Mouse (Mus musculus) E14TG2a.4 (cell line): ENCODE results near the gene Itgb5.
A peak's percentile ranks its signal among the peaks of the same experiment; 100 is the strongest.

Experiments used
- H3K27me3 ChIP-seq: 2 replicates; pipeline ENCODE4 v1.6.1; 2014; ENCODE audit warnings: low read length, control low read depth; ENCODE audit not compliant: insufficient read depth
- H3K36me3 ChIP-seq: 2 replicates; pipeline ENCODE4 v1.6.1; 2014; ENCODE audit warnings: low read length, control low read depth; ENCODE audit not compliant: insufficient read depth
- H3K4me1 ChIP-seq: replicated peaks from 2 replicates; pipeline ENCODE4 v1.6.1; 2014; ENCODE audit warnings: low read depth, low read length, control low read depth
- H3K4me3 ChIP-seq: replicated peaks from 2 replicates; pipeline ENCODE4 v1.5.1; 2014; ENCODE audit warnings: mild to moderate bottlenecking, low read length
- H3K9me3 ChIP-seq: 2 replicates; pipeline ENCODE4 v1.6.1; 2014; ENCODE audit warnings: low read length, control low read depth
- CTCF ChIP-seq: conservative IDR thresholded peaks from 2 replicates; pipeline ENCODE4 v1.5.1; 2014; ENCODE audit warnings: low read length
- NANOG ChIP-seq: IDR thresholded peaks from 2 replicates; pipeline ENCODE4 v1.6.1; 2014; ENCODE audit warnings: borderline replicate concordance, low read length, mixed read lengths
- POU5F1 ChIP-seq: IDR thresholded peaks from 2 replicates; pipeline ENCODE4 v1.6.1; 2014; ENCODE audit warnings: low read length, borderline replicate concordance

Itgb5 gene

DNA sequence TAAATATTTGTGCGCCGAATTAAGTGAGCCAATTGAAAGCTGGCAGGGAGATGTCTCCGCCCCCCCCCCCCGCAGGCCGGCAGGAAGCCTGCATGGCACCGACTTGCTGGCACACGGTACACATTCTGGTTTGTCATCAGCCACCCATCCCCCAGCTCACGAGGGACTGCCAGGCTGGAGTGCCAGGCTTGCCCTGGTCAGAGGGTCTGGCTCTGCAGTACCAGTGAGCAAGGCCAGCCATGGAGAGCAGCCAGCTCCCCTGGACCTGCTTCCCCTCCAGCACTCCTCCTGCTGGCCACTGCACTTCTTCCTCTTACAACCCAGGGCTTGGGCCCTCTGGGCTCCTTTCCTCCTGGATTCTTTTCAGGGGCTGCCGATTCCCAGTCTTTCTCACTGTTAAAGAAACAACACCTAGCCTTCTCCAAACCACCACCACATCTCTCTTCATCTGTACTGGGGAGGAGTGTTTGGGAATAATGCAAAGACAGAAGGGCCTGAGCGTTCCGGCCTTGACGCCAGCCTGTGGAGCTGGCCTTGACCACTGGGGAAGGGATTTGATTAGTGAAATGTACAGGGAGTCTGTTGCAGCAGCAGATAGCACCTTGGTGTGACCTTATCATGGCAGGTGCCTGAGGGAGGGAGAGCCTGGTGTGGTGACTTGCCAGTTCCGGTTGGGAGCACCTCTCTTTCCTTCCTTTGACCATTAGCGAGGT is 30.7 kb downstream of the Itgb5 start:
- H3K4me1 ChIP-seq = peaks cover 32% of the 10 kb centered on the region
- H3K9me3 ChIP-seq = peaks cover 6% of the 10 kb centered on the region
- TF ChIP-seq CTCF (peak; percentile 9; the same call in 1 of the 2 replicates), NANOG (no peak)
- no peaks in the 10 kb centered on the region for H3K36me3 ChIP-seq
- no peaks in the 10 kb centered on the region for H3K27me3 ChIP-seq
- peak overlapping the region; percentile 35 for H3K4me3 ChIP-seq

DNA sequence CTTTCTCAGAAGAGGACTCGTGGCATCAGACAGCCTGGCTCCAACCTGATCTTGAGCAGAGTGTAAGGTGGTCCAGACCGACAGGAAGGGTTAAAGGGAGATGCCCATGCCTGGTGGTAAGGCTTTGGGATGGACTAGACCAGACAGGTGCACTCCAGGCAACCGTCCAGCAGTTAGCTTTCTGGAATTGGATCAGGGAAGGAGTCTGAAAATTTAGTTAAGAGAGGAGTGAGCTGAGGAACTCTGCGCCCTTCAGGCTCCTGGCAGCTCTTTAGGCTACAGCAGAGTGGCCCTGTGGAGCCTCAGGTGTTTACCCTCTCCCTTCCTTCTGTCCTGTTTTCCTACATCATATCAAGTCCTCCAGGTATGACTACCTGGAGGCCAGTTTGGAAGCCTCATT is 32.9 kb downstream of the Itgb5 start:
- no peaks in the 10 kb centered on the region for H3K36me3 ChIP-seq
- TF ChIP-seq CTCF (no peak), POU5F1 (no peak), NANOG (no peak)
- no peaks in the 10 kb centered on the region for H3K9me3 ChIP-seq
- no peaks in the 10 kb centered on the region for H3K27me3 ChIP-seq
- H3K4me1 ChIP-seq = peaks cover 45% of the 10 kb centered on the region
- H3K4me3 ChIP-seq = no peak overlapping the region

DNA sequence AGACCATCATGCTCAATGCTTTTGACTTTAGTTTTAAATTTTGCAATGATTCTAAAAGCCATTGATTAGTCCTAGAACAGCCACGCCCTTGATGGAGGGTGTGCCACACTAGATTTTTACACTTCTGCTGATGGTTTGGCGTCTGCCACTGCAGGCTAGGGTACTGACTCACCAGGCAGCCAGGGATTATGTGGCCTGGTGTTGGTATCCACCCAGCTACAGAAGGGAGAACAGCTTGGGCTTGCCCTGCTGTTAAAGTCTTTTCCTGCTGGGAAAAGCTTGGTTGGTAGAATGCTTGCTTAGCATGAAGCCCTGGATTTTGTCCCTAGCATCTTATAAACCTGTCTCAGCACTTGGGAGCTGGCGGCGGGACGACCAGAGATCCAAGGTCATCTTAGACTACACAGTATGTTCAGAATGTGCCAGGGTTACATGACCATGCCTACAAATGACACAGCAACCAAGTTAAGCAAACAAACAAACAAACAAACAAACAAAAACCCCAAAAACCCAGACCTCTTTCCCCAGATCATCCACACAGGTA is 33.8 kb downstream of the Itgb5 start:
- TF ChIP-seq POU5F1 (no peak), NANOG (no peak), CTCF (no peak)
- Histone ChIP-seq H3K27me3 (no peaks in the 10 kb centered on the region), H3K4me1 (peaks cover 44% of the 10 kb centered on the region), H3K36me3 (no peaks in the 10 kb centered on the region), H3K9me3 (no peaks in the 10 kb centered on the region), H3K4me3 (no peak overlapping the region)

DNA sequence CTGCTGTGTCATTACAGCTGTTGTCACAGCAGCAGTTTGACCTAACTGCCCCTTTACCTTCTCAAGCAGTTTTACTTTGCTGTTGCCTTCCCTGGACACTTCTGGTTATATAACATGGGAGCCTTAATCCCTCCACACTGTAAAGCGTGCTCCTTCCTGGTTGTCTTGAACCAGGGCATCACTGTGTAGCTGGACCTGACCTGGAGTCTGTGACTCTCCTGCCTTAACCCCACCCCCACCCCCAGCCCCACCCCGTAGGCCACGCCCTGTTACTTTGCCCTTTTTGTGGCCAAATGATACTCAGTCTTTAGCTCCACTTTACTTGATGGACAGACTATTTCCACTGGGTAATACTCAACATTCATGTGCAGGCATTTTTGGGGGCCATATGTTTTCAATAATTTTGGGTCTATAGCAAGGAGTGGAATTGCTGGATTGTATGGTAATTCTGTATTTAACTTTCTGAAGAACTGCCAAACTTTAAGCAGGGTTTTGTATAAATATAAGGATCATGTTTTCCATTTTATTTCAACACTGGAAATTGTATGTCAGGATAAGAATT is 40.8 kb downstream of the Itgb5 start:
- no peak for TF ChIP-seq NANOG
- TF ChIP-seq POU5F1 = no peak
- TF ChIP-seq CTCF = no peak

DNA sequence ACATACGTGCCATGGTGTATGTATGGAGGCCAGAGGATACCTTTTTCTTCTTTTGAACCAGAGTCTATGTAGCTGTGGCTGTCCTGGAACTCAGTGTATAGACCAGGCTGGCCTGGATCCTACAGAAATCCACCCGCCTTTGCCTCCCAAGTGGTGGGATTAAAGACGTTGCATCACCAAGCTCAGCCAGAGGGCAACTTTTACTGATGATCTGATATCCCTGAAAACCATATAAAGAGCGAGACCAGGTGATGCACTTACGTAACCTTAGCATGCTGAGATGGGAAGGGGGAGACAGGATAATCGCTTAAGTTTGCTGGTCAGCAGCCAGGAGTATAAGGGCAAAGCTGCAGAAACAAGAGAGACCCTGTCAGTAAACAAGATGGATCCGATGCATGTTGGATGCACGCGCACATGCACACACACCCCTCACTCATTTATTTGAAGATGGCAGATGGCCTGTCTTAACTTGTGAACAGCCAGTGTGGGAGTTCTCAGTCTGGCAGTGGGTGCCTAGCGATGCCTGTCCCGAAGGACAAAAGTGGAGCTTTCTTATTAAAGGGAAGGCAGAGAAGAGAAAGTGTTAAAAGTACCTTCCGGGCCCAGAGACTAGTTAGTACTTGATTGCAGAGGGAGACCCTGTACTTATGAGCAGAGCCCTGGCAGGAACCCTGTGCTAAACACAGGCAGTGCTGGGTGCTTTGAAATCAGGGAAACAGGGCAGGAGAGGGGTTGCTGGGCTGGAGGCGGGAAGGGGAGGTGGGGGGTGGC is 41.7 kb downstream of the Itgb5 start:
- TF ChIP-seq CTCF = no peak
- no peak for TF ChIP-seq POU5F1
- no peak for TF ChIP-seq NANOG
- Histone ChIP-seq H3K27me3 (no peaks in the 10 kb centered on the region), H3K9me3 (no peaks in the 10 kb centered on the region), H3K36me3 (no peaks in the 10 kb centered on the region), H3K4me3 (no peak overlapping the region), H3K4me1 (peaks cover 83% of the 10 kb centered on the region)

More for the DNA sequence above, 40.8 kb downstream of the Itgb5 start:
- Histone ChIP-seq H3K4me3 (no peak overlapping the region), H3K27me3 (no peaks in the 10 kb centered on the region), H3K4me1 (peaks cover 76% of the 10 kb centered on the region), H3K9me3 (no peaks in the 10 kb centered on the region), H3K36me3 (no peaks in the 10 kb centered on the region)

DNA sequence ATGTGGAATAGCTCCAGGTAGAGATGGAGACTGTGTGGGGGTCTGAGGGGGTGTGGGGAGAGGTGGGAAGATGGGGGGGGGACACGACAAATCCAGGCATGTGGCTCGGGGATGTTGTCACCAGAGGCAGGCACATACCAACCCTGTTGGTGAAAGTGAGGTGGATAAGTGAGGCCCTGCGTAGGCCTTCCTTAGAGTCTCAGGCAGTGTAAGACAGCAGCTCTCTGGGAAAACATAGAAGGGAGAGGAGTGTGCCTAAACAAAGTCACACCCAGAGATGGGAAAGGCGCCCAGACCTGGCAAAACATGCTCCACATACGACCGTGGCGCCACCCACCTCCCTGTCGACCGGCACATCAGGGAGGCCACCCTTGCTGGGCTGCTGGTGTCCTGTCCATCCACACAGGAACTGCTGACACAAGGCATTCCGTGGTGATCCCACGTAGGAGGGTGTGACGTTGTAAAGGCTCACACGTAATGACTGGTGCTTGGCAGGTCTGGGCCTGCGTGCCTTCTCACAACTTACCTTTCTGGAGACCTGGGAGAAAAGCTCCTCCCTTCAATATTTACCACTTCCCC is 42.5 kb downstream of the Itgb5 start:
- no peak for TF ChIP-seq CTCF
- no peaks in the 10 kb centered on the region for H3K9me3 ChIP-seq
- no peaks in the 10 kb centered on the region for H3K27me3 ChIP-seq
- peaks cover 82% of the 10 kb centered on the region for H3K4me1 ChIP-seq
- no peaks in the 10 kb centered on the region for H3K36me3 ChIP-seq
- peak overlapping the region; percentile 29; the same call in 1 of the 2 replicates for H3K4me3 ChIP-seq

DNA sequence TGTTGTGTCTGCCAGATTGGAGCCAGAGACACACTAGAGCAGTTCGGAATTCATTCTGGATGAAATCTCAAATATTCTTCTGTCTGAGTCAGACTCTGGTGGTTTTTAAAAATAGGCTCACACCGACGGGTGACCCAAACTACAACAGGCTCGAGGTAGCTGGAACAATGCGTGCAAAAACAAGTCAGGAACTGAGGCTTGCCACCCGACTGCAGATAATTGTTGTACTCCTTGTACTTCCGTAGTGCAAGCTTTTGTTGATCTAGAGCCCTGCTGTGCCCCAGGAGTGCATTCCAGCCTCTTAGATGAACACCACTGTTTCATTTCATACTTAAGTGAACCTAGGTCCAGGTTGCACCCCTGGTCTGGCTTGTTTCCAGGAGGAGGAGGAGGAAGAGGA is 43.8 kb downstream of the Itgb5 start:
- Histone ChIP-seq H3K4me3 (no peak overlapping the region), H3K27me3 (no peaks in the 10 kb centered on the region), H3K36me3 (no peaks in the 10 kb centered on the region), H3K9me3 (no peaks in the 10 kb centered on the region), H3K4me1 (peaks cover 84% of the 10 kb centered on the region)
- no peak for TF ChIP-seq NANOG
- no peak for TF ChIP-seq POU5F1
- TF ChIP-seq CTCF = no peak

DNA sequence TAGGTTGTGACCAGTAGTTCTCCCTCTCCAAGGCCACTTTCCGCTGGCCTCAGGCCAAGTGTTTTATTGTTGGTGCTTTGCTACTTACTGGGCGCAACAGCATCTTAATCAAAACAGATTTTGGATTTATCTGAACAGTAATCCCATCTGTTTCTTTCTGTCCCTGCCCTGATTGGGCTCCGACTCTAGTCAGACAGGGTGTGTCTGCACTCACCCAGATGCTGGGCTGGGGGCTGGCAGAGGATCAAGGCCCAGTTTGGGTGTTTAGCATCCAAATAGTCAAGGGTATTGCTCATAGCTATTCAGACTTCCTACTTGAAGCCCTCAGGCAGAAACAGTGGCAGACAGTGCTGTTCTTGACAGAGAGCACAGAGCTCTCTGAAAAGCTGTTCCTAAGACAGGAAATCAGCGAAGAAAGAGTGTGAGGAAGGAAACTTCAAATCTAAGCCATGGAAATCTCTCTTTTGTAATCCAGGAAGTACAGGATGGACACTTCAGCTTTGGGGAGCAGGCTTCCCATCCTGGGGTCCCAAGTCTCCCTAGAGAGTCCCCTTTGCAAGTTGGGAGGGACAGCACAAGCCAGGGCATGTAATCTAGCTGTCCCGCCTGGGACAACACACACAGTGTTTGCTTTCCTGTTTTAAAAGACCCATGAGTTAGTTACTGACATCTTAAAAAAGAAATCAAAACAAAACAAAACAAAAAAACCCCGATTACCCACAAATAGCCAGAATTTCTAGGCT is 48.7 kb downstream of the Itgb5 start:
- Histone ChIP-seq H3K9me3 (no peaks in the 10 kb centered on the region), H3K4me1 (peaks cover 68% of the 10 kb centered on the region), H3K36me3 (no peaks in the 10 kb centered on the region), H3K4me3 (no peak overlapping the region), H3K27me3 (no peaks in the 10 kb centered on the region)
- TF ChIP-seq CTCF (no peak), POU5F1 (no peak), NANOG (0 out of 2 replicates have a peak, but pooled peaks have one; percentile 8)
